In the genomic region with DNA sequence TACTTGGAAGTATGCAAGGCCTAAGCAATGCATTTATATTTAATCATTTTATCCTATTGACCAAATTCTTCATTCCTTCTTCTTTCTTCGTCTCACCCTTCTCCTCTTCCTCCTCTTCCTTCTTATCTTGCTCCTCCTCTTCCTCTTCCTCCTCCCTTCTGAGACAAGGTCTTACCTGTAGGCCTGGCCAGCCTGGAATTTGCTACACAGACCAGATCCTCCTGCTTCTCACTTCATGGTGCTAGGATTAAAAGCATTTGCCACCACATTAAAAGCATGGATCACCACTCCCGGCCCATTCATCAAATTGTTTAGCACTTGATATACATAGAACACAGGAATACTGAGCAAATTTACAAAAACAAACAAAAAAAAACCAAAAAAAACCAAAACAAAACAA, we compare ENCODE assay signal across 9 mouse cellular contexts. TPM values are rescaled to one million over a fixed set of nuclear protein-coding genes. Genes with fewer than 3 reads are reported as not detected.
A peak's percentile ranks its signal among the peaks of the same experiment; 100 is the strongest.
DNase-seq lines count a peak whose midpoint lies in the region; ATAC-seq and TF ChIP-seq lines count a peak whose summit lies in the region.
"Had no signal": no experiment of that assay in that cellular context is flagged by ENCODE, and none has a peak within 500 bp of the region (broad histone marks: within the 10 kb centered on the region; RNA-seq: fewer than 3 reads in every experiment).

No protein-coding gene starts in this region.

- peaks cover 17% of the 10 kb centered on the region for H3K4me1 ChIP-seq in kidney, adult 2 months (ENCODE audit: control insufficient read depth, insufficient read depth, low read length)
- peaks cover 2% of the 10 kb centered on the region for H3K4me1 ChIP-seq in brown adipose tissue, adult 24 weeks (ENCODE audit: control insufficient read depth, insufficient read depth, insufficient read length, low read length)
- no peaks in the 10 kb centered on the region for H3K4me1 ChIP-seq in hindbrain, postnatal 0 days (ENCODE audit: insufficient read depth, low read length)
- peaks cover 20% of the 10 kb centered on the region for H3K4me1 ChIP-seq in midbrain, embryonic 15.5 days

- no peak for ATAC-seq in hindbrain, postnatal 0 days
- no peak for ATAC-seq in midbrain, embryonic 15.5 days (replicated peaks)

- H3K9me3 ChIP-seq in hindbrain, postnatal 0 days (ENCODE audit: low read length): no peaks in the 10 kb centered on the region
- no peaks in the 10 kb centered on the region for H3K9me3 ChIP-seq in midbrain, embryonic 15.5 days

- peak overlapping the region; percentile 82 for H3K4me2 ChIP-seq in hindbrain, postnatal 0 days (ENCODE audit: low read depth, low read length)
- H3K4me2 ChIP-seq in midbrain, embryonic 15.5 days: peak overlapping the region; percentile 98

- DNase-seq in kidney, adult 2 months: no peak
- DNase-seq in kidney, postnatal 36 days: no peak
- no peak for DNase-seq in hindbrain, postnatal 0 days (ENCODE audit: low spot score)
- DNase-seq in thymus, postnatal 14 days: no peak
- DNase-seq in left cerebral cortex, adult 18-20 months (ENCODE audit: low spot score in 2 of 2): no peak
- DNase-seq in urinary bladder, postnatal 10 days (ENCODE audit: low spot score): no peak
- DNase-seq: thymus, postnatal 36 days had no signal

- H3K36me3 ChIP-seq in kidney, adult 2 months (ENCODE audit: control insufficient read depth, insufficient read depth, low read length): no peaks in the 10 kb centered on the region
- no peaks in the 10 kb centered on the region for H3K36me3 ChIP-seq in hindbrain, postnatal 0 days (ENCODE audit: insufficient read depth, low read length)
- no peaks in the 10 kb centered on the region for H3K36me3 ChIP-seq in midbrain, embryonic 15.5 days (replicated peaks)

- no peaks in the 10 kb centered on the region for H3K27me3 ChIP-seq in kidney, adult 2 months (replicated peaks; ENCODE audit: control insufficient read depth, insufficient read depth, low read length)
- no peaks in the 10 kb centered on the region for H3K27me3 ChIP-seq in hindbrain, postnatal 0 days (ENCODE audit: insufficient read depth, low read length)
- no peaks in the 10 kb centered on the region for H3K27me3 ChIP-seq in midbrain, embryonic 15.5 days (replicated peaks)

- TF ChIP-seq CTCF in kidney, adult 2 months (conservative IDR thresholded peaks at IDR 0.05; ENCODE audit: insufficient read depth, insufficient read length, low read depth, low read length): no peak
- TF ChIP-seq CTCF in hindbrain, postnatal 0 days (IDR thresholded peaks at IDR 0.05; ENCODE audit: low read depth): no peak

- 0 out of 2 replicates have a peak overlapping the region, but pooled peaks have one; percentile 72 for H3K9ac ChIP-seq in hindbrain, postnatal 0 days (replicated peaks; ENCODE audit: low read length)
- H3K9ac ChIP-seq in midbrain, embryonic 15.5 days: no peak overlapping the region

- H3K4me3 ChIP-seq in kidney, adult 2 months (ENCODE audit: insufficient read depth, low read depth, low read length): no peak overlapping the region
- H3K4me3 ChIP-seq in brown adipose tissue, adult 24 weeks (ENCODE audit: insufficient read depth, low read depth, low read length): no peak overlapping the region
- peak overlapping the region; percentile 83 for H3K4me3 ChIP-seq in hindbrain, postnatal 0 days (ENCODE audit: low read length)
- H3K4me3 ChIP-seq in midbrain, embryonic 15.5 days: peak overlapping the region; percentile 88

- no peak for TF ChIP-seq POLR2A in kidney, adult 2 months (IDR thresholded peaks at IDR 0.05; ENCODE audit: low read depth, low read length)

- WGBS in kidney, adult 2 months: 38% methylated on average over 2 of the region's 2 CpGs
- 66% methylated on average over 2 of the region's 2 CpGs for WGBS in hindbrain, postnatal 0 days
- 48% methylated on average over 2 of the region's 2 CpGs for WGBS in midbrain, embryonic 15.5 days

- peak overlapping the region; percentile 99 for H3K27ac ChIP-seq in kidney, adult 2 months (ENCODE audit: insufficient read depth, low read depth, low read length)
- H3K27ac ChIP-seq in brown adipose tissue, adult 24 weeks (replicated peaks; ENCODE audit: low read depth, low read length): peak overlapping the region; percentile 33; the same call in 1 of the 2 replicates
- peak overlapping the region; percentile 85 for H3K27ac ChIP-seq in hindbrain, postnatal 0 days
- 0 out of 2 replicates have a peak overlapping the region, but pooled peaks have one; percentile 79 for H3K27ac ChIP-seq in midbrain, embryonic 15.5 days

RNA-seq across cellular contexts. Expression of a gene that starts 0.9 kb away (rescaled TPM):
- polyA plus RNA-seq in kidney, adult 2 months (2012; rRNA removed): 75.4 and 75.9 TPM in 2 replicates
- polyA plus RNA-seq in brown adipose tissue, adult 24 weeks (2012; ENCODE audit: insufficient read depth, insufficient read length, missing spikeins): 25.3 and 29.7 TPM in 2 replicates
- total RNA-seq in hindbrain, postnatal 0 days (2014; rRNA removed): 47.4 and 54.0 TPM in 2 replicates
- polyA plus RNA-seq in hindbrain, postnatal 0 days (2015; fragmentation: Nextera tagmentation; extraction: Ambion mirVana): 30.8 and 39.4 TPM in 2 replicates
- 16.1 and 16.9 TPM in 2 replicates for polyA plus RNA-seq in midbrain, embryonic 15.5 days (2015; fragmentation: Nextera tagmentation; extraction: Ambion mirVana)
- total RNA-seq in left cerebral cortex, adult 18-20 months (2021): 100 to 1,000 TPM; 138 to 149 TPM

Comparison
In these comparisons a context has a peak if more than half of its experiments do, and no peak if none do; other contexts are left out.
1. H3K27ac ChIP-seq: peak in every context shown above with its lines; median percentile 99 in kidney, adult 2 months; 85 in hindbrain, postnatal 0 days; 79 in midbrain, embryonic 15.5 days; 33 in brown adipose tissue, adult 24 weeks.
2. H3K4me3 ChIP-seq: peak in hindbrain, postnatal 0 days (single experiment) and midbrain, embryonic 15.5 days (single experiment); none in kidney, adult 2 months (single experiment) and brown adipose tissue, adult 24 weeks (single experiment).